Mouse (Mus musculus): ENCODE data around the gene Gucy2f. TPM values are rescaled to one million over a fixed set of nuclear protein-coding genes. Genes with fewer than 3 reads are reported as not detected.
A peak's percentile ranks its signal among the peaks of the same experiment; 100 is the strongest.
"Not testable (repeated sequence)": the region's sequence is repeated elsewhere in the genome, so short reads cannot be mapped to it uniquely, and the experiment has no call there.

Gene Gucy2f
- polyA plus RNA-seq (2016; fragmentation: Nextera tagmentation; extraction: Ambion mirVana): 0.01 TPM in 1 of 2 replicates, not detected in the other

GRCm38 (mm10) chrX:142196831-142197230 is at the start of gene Gucy2f:
Gucy2f (minus strand) TSS chrX:142196931.
- Histone ChIP-seq H3K27me3 (ENCODE audit: poor library complexity, severe bottlenecking) (peaks cover 57% of the 10 kb centered on the region), H3K4me1 (no peaks in the 10 kb centered on the region), H3K36me3 (replicated peaks) (no peaks in the 10 kb centered on the region), H3K4me3 (no peak within 1 kb of the TSS), H3K27ac (no peak within 1 kb of the TSS), H3K9me3 (no peaks in the 10 kb centered on the region)
- 42% methylated on average over 5 of the region's 5 CpGs for WGBS
- DNase-seq (ENCODE audit: extremely low spot score, low spot score): no peak

GRCm38 (mm10) chrX:142245682-142246327 is 49.1 kb upstream of the Gucy2f start:
- WGBS: 89% methylated on average over 5 of the region's 5 CpGs
- H3K27me3 ChIP-seq (ENCODE audit: poor library complexity, severe bottlenecking): peaks cover 66% of the 10 kb centered on the region

GRCm38 (mm10) chrX:142237101-142237500 is 40.4 kb upstream of the Gucy2f start:
- H3K4me1 ChIP-seq: no peaks in the 10 kb centered on the region
- 63% methylated on average over 2 of the region's 2 CpGs for WGBS
- DNase-seq (ENCODE audit: extremely low spot score, low spot score): no peak
- peaks cover 26% of the 10 kb centered on the region for H3K27me3 ChIP-seq (ENCODE audit: poor library complexity, severe bottlenecking)
- H3K4me3 ChIP-seq: no peak overlapping the region
- no peaks in the 10 kb centered on the region for H3K36me3 ChIP-seq (replicated peaks)
- H3K9me3 ChIP-seq: no peaks in the 10 kb centered on the region
- H3K27ac ChIP-seq: no peak overlapping the region

More at GRCm38 (mm10) chrX:142245682-142246327, 49.1 kb upstream of the Gucy2f start:
- Histone ChIP-seq H3K9me3 (no peaks in the 10 kb centered on the region), H3K4me1 (no peaks in the 10 kb centered on the region), H3K27ac (no peak overlapping the region), H3K4me3 (no peak overlapping the region), H3K36me3 (replicated peaks) (no peaks in the 10 kb centered on the region)
- no peak for DNase-seq (ENCODE audit: extremely low spot score, low spot score)

GRCm38 (mm10) chrX:142236146-142236545 is 39.4 kb upstream of the Gucy2f start:
- H3K9me3 ChIP-seq: not testable (repeated sequence)

GRCm38 (mm10) chrX:142228769-142229158 is 32.0 kb upstream of the Gucy2f start:
- Histone ChIP-seq H3K36me3 (replicated peaks) (no peaks in the 10 kb centered on the region), H3K9me3 (no peaks in the 10 kb centered on the region), H3K4me3 (peak overlapping the region; percentile 59), H3K27ac (peak overlapping the region; percentile 87; the same call in 1 of the 2 replicates), H3K27me3 (ENCODE audit: poor library complexity, severe bottlenecking) (peaks cover under 1% of the 10 kb centered on the region; the same call in 1 of the 2 replicates), H3K4me1 (no peaks in the 10 kb centered on the region)
- DNase-seq (ENCODE audit: extremely low spot score, low spot score): no peak
- WGBS: 51% methylated on average over 7 of the region's 7 CpGs

More at GRCm38 (mm10) chrX:142236146-142236545, 39.4 kb upstream of the Gucy2f start:
- H3K27me3 ChIP-seq (ENCODE audit: poor library complexity, severe bottlenecking): peaks cover 26% of the 10 kb centered on the region
- DNase-seq (ENCODE audit: extremely low spot score, low spot score); H3K4me3 ChIP-seq; H3K27ac ChIP-seq; H3K4me1 ChIP-seq; H3K36me3 ChIP-seq (replicated peaks): not testable (repeated sequence)
- WGBS: 88% methylated on average over 1 of the region's 1 CpGs

- H3K36me3 ChIP-seq (replicated peaks): no peaks in the 10 kb centered on the region
- peaks cover 6% of the 10 kb centered on the region for H3K27me3 ChIP-seq (ENCODE audit: poor library complexity, severe bottlenecking)
- DNase-seq (ENCODE audit: extremely low spot score, low spot score): peak; percentile 65
- 22% methylated on average over 35 of the region's 42 CpGs for WGBS
- no peaks in the 10 kb centered on the region for H3K4me1 ChIP-seq
- H3K9me3 ChIP-seq: no peaks in the 10 kb centered on the region
- H3K4me3 ChIP-seq: peak overlapping the region; percentile 59
- peak overlapping the region; percentile 87 for H3K27ac ChIP-seq
These were observed 31.5 kb upstream of the Gucy2f start for GRCm38 (mm10) chrX:142228055-142228768.

- Histone ChIP-seq H3K4me1 (no peaks in the 10 kb centered on the region), H3K27ac (peak overlapping the region; percentile 87), H3K36me3 (replicated peaks) (no peaks in the 10 kb centered on the region), H3K4me3 (peak overlapping the region; percentile 59), H3K27me3 (ENCODE audit: poor library complexity, severe bottlenecking) (peaks cover 9% of the 10 kb centered on the region), H3K9me3 (no peaks in the 10 kb centered on the region)
- peak; percentile 30 for DNase-seq (ENCODE audit: extremely low spot score, low spot score)
- WGBS: 25% methylated on average over 15 of the region's 15 CpGs
These were observed 30.8 kb upstream of the Gucy2f start for GRCm38 (mm10) chrX:142227398-142228054.

- no peaks in the 10 kb centered on the region for H3K4me1 ChIP-seq
- no peaks in the 10 kb centered on the region for H3K9me3 ChIP-seq
- H3K27me3 ChIP-seq (ENCODE audit: poor library complexity, severe bottlenecking): peaks cover 15% of the 10 kb centered on the region
- WGBS: 90% methylated on average over 14 of the region's 14 CpGs
- H3K27ac ChIP-seq: peak within 1 kb of the TSS; percentile 87
- H3K36me3 ChIP-seq (replicated peaks): no peaks in the 10 kb centered on the region
- DNase-seq (ENCODE audit: extremely low spot score, low spot score): no peak
- H3K4me3 ChIP-seq: peak within 1 kb of the TSS; percentile 59
These were observed 29.8 kb upstream of the Gucy2f start, which contains the start of gene Nxt2 for GRCm38 (mm10) chrX:142226542-142226941. Nxt2 (plus strand) TSS chrX:142226770.

GRCm38 (mm10) chrX:142200295-142200694 is 3.6 kb upstream of the Gucy2f start:
- H3K27ac ChIP-seq: no peak overlapping the region
- WGBS: 15% methylated on average over 3 of the region's 3 CpGs
- H3K4me1 ChIP-seq: no peaks in the 10 kb centered on the region
- no peak overlapping the region for H3K4me3 ChIP-seq
- DNase-seq (ENCODE audit: extremely low spot score, low spot score): no peak
- no peaks in the 10 kb centered on the region for H3K36me3 ChIP-seq (replicated peaks)
- H3K27me3 ChIP-seq (ENCODE audit: poor library complexity, severe bottlenecking): peaks cover 25% of the 10 kb centered on the region
- H3K9me3 ChIP-seq: no peaks in the 10 kb centered on the region

- Histone ChIP-seq H3K9me3 (no peaks in the 10 kb centered on the region), H3K27ac (no peak overlapping the region), H3K4me1 (no peaks in the 10 kb centered on the region), H3K4me3 (no peak overlapping the region), H3K27me3 (ENCODE audit: poor library complexity, severe bottlenecking) (peaks cover 68% of the 10 kb centered on the region), H3K36me3 (replicated peaks) (no peaks in the 10 kb centered on the region)
- 80% methylated on average over 1 of the region's 1 CpGs for WGBS
- DNase-seq (ENCODE audit: extremely low spot score, low spot score): no peak
These were observed 1.2 kb downstream of the Gucy2f start for GRCm38 (mm10) chrX:142195551-142195950.

- H3K27ac ChIP-seq: no peak overlapping the region
- no peaks in the 10 kb centered on the region for H3K9me3 ChIP-seq
- 79% methylated on average over 6 of the region's 6 CpGs for WGBS
- no peak for DNase-seq (ENCODE audit: extremely low spot score, low spot score)
- no peaks in the 10 kb centered on the region for H3K36me3 ChIP-seq (replicated peaks)
- H3K4me1 ChIP-seq: no peaks in the 10 kb centered on the region
- peaks cover 79% of the 10 kb centered on the region for H3K27me3 ChIP-seq (ENCODE audit: poor library complexity, severe bottlenecking)
- H3K4me3 ChIP-seq: no peak overlapping the region
These were observed 2.3 kb downstream of the Gucy2f start for GRCm38 (mm10) chrX:142194420-142194819.

GRCm38 (mm10) chrX:142190355-142190754 is 6.4 kb downstream of the Gucy2f start:
- no peak for DNase-seq (ENCODE audit: extremely low spot score, low spot score)
- H3K27me3 ChIP-seq (ENCODE audit: poor library complexity, severe bottlenecking): peaks cover 87% of the 10 kb centered on the region

More at GRCm38 (mm10) chrX:142190355-142190754, 6.4 kb downstream of the Gucy2f start:
- Histone ChIP-seq H3K9me3 (no peaks in the 10 kb centered on the region), H3K4me1 (peaks cover 5% of the 10 kb centered on the region), H3K4me3 (no peak overlapping the region), H3K27ac (no peak overlapping the region), H3K36me3 (replicated peaks) (no peaks in the 10 kb centered on the region)
- WGBS: 75% methylated on average over 2 of the region's 2 CpGs
